Mouse (Mus musculus) gonadal fat pad, adult 2 months (tissue): Measurements from ENCODE around the gene Catip. TPM values are rescaled to one million over a fixed set of nuclear protein-coding genes. Genes with fewer than 3 reads are reported as not detected.
A peak's percentile ranks its signal among the peaks of the same experiment; 100 is the strongest.
"Not testable (repeated sequence)": the region's sequence is repeated elsewhere in the genome, so short reads cannot be mapped to it uniquely, and the experiment has no call there.

Experiments
- DNase-seq: peaks from one replicate; pipeline ENCODE4 v3.0.0-alpha.2; 2012; ENCODE audit warnings: low read depth
- polyA plus RNA-seq: library from polyadenylated mRNA; depleted of rRNA; stranded (reverse); fragments of >200 nt; gene quantifications from 2 replicates; pipeline ENCODE4 v1.2.3, GENCODE M21; 2012

Gene Catip
- polyA plus RNA-seq, 1 experiment, result 2.3 TPM

DNA sequence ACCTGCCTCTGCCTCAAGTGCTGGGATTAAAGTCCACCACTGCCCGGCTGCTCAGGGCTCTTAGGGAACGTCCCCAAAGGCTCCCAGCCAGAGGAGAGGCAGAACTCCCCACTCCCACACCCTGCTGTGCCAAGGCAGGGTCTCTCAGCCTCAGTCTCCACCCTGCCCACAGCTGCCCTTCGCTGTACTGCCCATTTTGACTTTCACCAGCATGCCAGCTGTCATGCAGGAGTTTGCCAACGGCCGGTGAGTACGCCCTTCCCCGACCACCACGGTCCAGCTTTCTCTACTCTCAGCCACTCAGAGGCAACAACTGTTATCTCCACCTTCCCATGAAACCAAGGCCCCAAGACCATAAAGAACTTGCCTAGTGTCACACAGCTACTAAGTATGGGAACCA, 22.6 kb downstream of the Catip start:
- DNase-seq, result no peak

- DNase-seq, result no peak
These were observed 23.2 kb downstream of the Catip start for GRCm38 (mm10) chr1:74385064-74385463.

DNA sequence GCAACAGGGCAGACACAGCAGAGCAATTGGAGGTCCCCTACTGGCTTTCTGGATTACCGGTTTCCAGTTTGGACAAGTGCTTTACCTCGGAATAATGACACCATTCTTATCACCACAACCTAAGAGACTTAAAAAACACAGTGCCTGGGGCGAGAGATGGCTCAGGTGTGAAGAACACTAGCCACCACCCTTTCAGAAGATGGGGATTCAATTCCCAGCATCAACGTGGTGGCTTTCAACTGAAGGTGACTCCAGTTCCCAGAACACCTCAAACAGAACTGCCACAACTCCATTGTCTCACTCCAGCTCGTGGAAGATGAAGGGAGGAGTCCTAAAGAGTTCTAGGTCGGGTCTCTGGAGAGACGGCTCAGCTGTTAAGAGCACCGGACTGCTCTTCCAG, 23.6 kb downstream of the Catip start:
- DNase-seq, result no peak

- no peak for DNase-seq
These were observed 24.4 kb downstream of the Catip start for GRCm38 (mm10) chr1:74386363-74386713.

DNA sequence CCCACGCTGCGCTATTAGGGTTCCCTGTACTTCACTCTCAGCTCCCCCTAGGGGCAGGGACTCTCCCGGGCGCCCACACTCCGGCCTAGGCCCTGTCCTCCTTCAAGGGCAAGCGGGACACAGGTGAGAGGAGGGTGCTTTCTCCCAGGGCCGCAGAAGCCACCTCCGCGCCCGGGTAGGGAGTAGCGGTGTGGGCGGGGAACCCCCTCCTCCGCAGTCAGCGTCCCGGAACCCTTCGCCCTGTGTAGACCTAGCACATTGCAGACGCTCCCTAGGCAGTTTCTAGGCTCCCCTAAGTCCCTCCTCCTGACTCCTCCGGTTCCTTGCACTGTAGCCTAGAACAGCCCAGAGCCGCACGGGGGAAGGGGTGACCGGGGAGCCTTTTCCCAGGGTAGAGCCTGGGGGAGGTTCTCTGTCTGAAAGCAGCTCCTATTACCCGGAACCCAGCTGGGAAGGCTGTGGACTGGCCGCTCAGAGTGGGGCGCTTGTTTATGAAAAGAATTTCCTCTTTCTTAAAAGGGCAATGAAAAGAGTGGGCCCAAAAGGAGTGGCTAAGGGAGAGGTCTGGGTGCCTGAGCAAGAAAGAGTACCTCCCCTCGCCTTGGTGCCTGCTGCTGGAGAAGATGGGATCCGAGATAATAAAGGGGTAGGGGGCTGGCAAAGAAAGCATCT, 24.9 kb downstream of the Catip start:
- peak; percentile 90 for DNase-seq

- DNase-seq, result no peak
These were observed 25.6 kb downstream of the Catip start for GRCm38 (mm10) chr1:74387386-74387988.

DNA sequence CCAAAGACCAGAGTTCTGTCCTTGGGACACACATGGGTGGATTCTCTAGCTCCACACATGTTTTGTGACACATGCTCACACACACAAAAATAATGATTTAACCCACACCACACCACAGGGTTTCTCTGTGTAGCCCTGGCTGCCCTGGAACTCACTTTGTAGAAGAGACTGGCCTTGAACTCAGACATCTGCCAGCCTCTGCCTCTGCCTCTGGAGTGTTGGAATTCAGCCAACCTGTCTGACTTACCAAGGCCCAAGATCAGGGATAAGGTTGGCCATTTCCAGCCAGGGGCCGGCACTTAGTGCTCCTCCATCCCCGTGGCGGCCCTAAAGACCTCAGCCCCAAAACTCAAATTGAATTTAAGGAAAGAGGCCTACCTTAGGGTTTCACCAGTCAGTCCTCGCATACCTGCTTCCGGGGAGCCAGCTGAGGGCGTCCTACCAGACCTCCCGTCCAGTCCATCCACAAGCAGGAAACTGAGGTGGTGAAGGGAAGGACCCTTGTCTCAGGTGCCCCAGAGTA, 26.6 kb downstream of the Catip start:
- DNase-seq, result no peak

- DNase-seq, result no peak
These were observed 28.0 kb downstream of the Catip start for GRCm38 (mm10) chr1:74389831-74390286.

- DNase-seq, result no peak
These were observed 28.5 kb downstream of the Catip start for GRCm38 (mm10) chr1:74390287-74390906.

- no peak for DNase-seq
These were observed 29.2 kb downstream of the Catip start, which contains the start of gene Ctdsp1 for GRCm38 (mm10) chr1:74390924-74391748. Gene Ctdsp1, plus strand, starts transcription at chr1:74391509.

- DNase-seq, result no peak
These were observed 30.0 kb downstream of the Catip start for GRCm38 (mm10) chr1:74391844-74392441.

GRCm38 (mm10) chr1:74392446-74392994, 30.6 kb downstream of the Catip start:
- no peak for DNase-seq

DNA sequence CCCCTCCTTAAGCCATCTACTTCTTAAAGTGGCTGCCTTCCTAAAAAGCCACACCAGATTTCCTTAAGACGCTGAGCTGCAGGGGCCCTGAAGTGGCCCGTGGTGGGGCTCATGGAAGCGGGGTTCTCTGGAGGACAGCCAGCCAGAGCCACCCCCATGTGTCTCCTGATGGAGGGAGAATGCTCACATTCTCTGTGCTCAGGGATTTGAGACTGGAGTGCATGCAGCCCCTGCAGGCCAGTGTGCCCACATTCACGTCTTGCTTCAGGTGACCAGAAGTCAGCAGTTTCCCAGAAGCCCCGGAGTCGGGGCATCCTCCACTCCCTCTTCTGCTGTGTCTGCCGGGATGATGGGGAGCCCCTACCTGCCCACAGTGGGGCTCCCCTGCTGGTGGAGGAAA, 31.1 kb downstream of the Catip start:
- DNase-seq, result no peak

GRCm38 (mm10) chr1:74393697-74394096, 31.8 kb downstream of the Catip start:
- no peak for DNase-seq

GRCm38 (mm10) chr1:74394311-74394710, 32.4 kb downstream of the Catip start:
- DNase-seq, result no peak

DNA sequence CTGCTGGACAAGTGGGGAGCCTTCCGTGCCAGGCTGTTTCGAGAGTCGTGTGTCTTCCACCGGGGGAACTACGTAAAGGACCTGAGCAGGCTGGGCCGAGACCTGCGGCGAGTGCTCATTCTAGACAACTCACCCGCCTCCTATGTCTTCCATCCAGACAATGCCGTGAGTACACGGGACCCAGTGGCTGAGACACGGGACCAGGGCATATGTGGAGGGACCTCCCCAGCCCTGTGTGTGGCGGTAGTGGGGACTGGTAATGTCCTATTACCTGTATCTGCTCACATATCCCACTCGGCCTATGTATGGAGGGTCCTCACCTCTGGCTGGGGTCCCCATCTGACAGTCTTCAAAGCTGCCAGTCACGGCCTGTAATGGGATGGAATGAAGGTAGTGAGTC, 33.0 kb downstream of the Catip start:
- no peak for DNase-seq

- DNase-seq, result no peak
These were observed 33.4 kb downstream of the Catip start for GRCm38 (mm10) chr1:74395290-74395689.

GRCm38 (mm10) chr1:74396456-74397222, 34.7 kb downstream of the Catip start:
- DNase-seq, result not testable (repeated sequence)

DNA sequence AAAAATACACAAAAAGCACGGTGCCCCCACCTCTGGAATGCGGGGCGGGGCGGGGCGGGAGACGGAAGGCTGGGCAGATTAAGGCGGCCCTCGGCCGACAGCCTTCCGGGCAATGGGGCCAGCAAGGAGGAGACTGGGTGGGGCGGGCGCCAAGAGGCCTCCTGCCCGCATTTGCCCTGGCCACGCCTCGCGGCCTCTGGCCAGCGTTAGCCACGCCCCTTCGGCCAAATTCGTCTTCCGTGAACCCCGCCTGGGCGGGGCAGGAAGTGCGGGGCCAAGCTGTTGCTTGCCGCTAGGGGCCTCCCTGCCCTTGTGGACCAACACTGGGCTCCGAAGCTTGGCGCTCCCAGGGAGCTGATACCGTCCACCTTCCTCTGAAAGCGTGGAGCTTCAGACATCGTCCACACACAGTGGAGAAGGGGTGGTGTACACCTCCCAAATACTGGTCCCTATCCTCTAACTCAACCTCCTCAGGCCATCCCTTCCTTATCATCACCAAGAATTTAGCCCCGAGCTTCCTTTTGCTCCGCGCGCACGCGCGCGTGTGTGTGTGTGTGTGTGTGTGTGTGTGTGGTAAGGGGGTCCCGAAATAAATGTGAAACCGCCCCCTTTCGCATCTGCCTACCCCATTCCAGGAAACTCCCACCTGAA, 35.5 kb downstream of the Catip start:
- no peak for DNase-seq

GRCm38 (mm10) chr1:74397919-74398451, 36.1 kb downstream of the Catip start:
- no peak for DNase-seq
